Mouse (Mus musculus) C2C12 (cell line): ENCODE data around the gene Gm43638. TPM values are rescaled to one million over a fixed set of nuclear protein-coding genes. Genes with fewer than 3 reads are reported as not detected.
"Not testable (repeated sequence)": the region's sequence is repeated elsewhere in the genome, so short reads cannot be mapped to it uniquely, and the experiment has no call there.

Source experiments
- H3K27me3 ChIP-seq: one replicate; pipeline ENCODE4 v1.6.1; 2011; ENCODE audit not compliant: control insufficient read depth, insufficient read depth, insufficient read length
- H3K36me3 ChIP-seq: one replicate; pipeline ENCODE4 v1.6.1; 2011; ENCODE audit not compliant: control insufficient read depth, insufficient read depth
- H3K4me3 ChIP-seq: one replicate; pipeline ENCODE4 v1.5.1; 2011; ENCODE audit warnings: mild to moderate bottlenecking, control low read depth; ENCODE audit not compliant: poor library complexity, insufficient read depth, severe bottlenecking
- H3K79me2 ChIP-seq: one replicate; pipeline ENCODE4 v1.6.1; 2011; ENCODE audit not compliant: control insufficient read depth, insufficient read depth
- H3K79me3 ChIP-seq: one replicate; pipeline ENCODE4 v1.6.1; 2011; ENCODE audit warnings: low read depth, control low read depth
- H3ac ChIP-seq: one replicate; pipeline ENCODE3; 2011; ENCODE audit warnings: low read depth; ENCODE audit not compliant: control insufficient read depth, insufficient read length
- CEBPB ChIP-seq: IDR thresholded peaks from one replicate; pipeline ENCODE4 v1.6.1; 2011; ENCODE audit warnings: low read depth, mild to moderate bottlenecking, control low read depth, moderate library complexity
- CTCF ChIP-seq: IDR thresholded peaks from one replicate; pipeline ENCODE4 v1.5.1; 2011; ENCODE audit not compliant: control insufficient read depth, insufficient read depth, insufficient read length
- FOSL1 ChIP-seq: IDR thresholded peaks from one replicate; pipeline ENCODE4 v1.8.0; 2011; ENCODE audit warnings: mild to moderate bottlenecking, low read length; ENCODE audit not compliant: poor library complexity, insufficient read depth, severe bottlenecking
- MAX ChIP-seq: IDR thresholded peaks from one replicate; pipeline ENCODE4 v1.6.1; 2011; ENCODE audit warnings: mild to moderate bottlenecking, control low read depth
- MYOD1 ChIP-seq: IDR thresholded peaks from one replicate; pipeline ENCODE4 v1.6.1; 2011; ENCODE audit warnings: low read depth; ENCODE audit not compliant: control insufficient read depth, insufficient read length
- MYOG ChIP-seq: IDR thresholded peaks from one replicate; pipeline ENCODE4 v1.6.1; 2011; ENCODE audit not compliant: control insufficient read depth, insufficient read length; ENCODE audit errors: extremely low read depth
- USF1 ChIP-seq: IDR thresholded peaks from one replicate; pipeline ENCODE4 v1.6.1; 2011; ENCODE audit warnings: low read depth, mild to moderate bottlenecking, control low read depth, moderate library complexity
- polyA plus RNA-seq: library from polyadenylated mRNA; unstranded; fragments of >200 nt; fragmentation: generic; extraction: Trizol; gene quantifications from one replicate; pipeline ENCODE4 v1.2.1, GENCODE M21; 2012; ENCODE audit warnings: missing spikeins

The Gm43638 gene
- polyA plus RNA-seq, 1 experiment = not detected

- H3K27me3 ChIP-seq = no peaks in the 10 kb centered on the region
- H3K4me3 ChIP-seq = no peak overlapping the region
- no peaks in the 10 kb centered on the region for H3K79me2 ChIP-seq
- H3ac ChIP-seq = no peak overlapping the region
- H3K36me3 ChIP-seq = no peaks in the 10 kb centered on the region
- H3K79me3 ChIP-seq = no peaks in the 10 kb centered on the region
- TF ChIP-seq MAX = no peak
- no peak for TF ChIP-seq CTCF
- TF ChIP-seq MYOD1 = no peak
- no peak for TF ChIP-seq FOSL1
- TF ChIP-seq CEBPB = no peak
- no peak for TF ChIP-seq MYOG
- no peak for TF ChIP-seq USF1
These were observed 30.3 kb downstream of the Gm43638 start for GRCm38 (mm10) chr5:87456216-87456850.

GRCm38 (mm10) chr5:87455519-87455918, 31.1 kb downstream of the Gm43638 start:
- Histone ChIP-seq H3K36me3 (no peaks in the 10 kb centered on the region), H3K27me3 (no peaks in the 10 kb centered on the region), H3K79me2 (no peaks in the 10 kb centered on the region), H3K4me3 (no peak overlapping the region), H3K79me3 (no peaks in the 10 kb centered on the region), H3ac (no peak overlapping the region)
- TF ChIP-seq FOSL1 (no peak), CEBPB (no peak), MYOG (no peak), MYOD1 (no peak), USF1 (no peak), MAX (no peak), CTCF (no peak)

- H3K4me3 ChIP-seq, H3K36me3 ChIP-seq, H3K79me3 ChIP-seq, H3K79me2 ChIP-seq, H3ac ChIP-seq, H3K27me3 ChIP-seq: not testable (repeated sequence)
These were observed 34.1 kb downstream of the Gm43638 start for GRCm38 (mm10) chr5:87452514-87452913.

GRCm38 (mm10) chr5:87436264-87436663, 50.3 kb downstream of the Gm43638 start:
- H3K79me3 ChIP-seq = no peaks in the 10 kb centered on the region
- H3K36me3 ChIP-seq = no peaks in the 10 kb centered on the region
- TF ChIP-seq CTCF (no peak), MYOD1 (no peak), FOSL1 (no peak), MAX (no peak), USF1 (no peak)
- no peaks in the 10 kb centered on the region for H3K79me2 ChIP-seq
- no peak overlapping the region for H3ac ChIP-seq
- H3K4me3 ChIP-seq = no peak overlapping the region
- no peaks in the 10 kb centered on the region for H3K27me3 ChIP-seq

GRCm38 (mm10) chr5:87425676-87426075, 60.9 kb downstream of the Gm43638 start:
- no peaks in the 10 kb centered on the region for H3K79me2 ChIP-seq
- H3K27me3 ChIP-seq = no peaks in the 10 kb centered on the region
- TF ChIP-seq FOSL1 (no peak), MYOG (no peak), MAX (no peak)
- no peaks in the 10 kb centered on the region for H3K79me3 ChIP-seq
- no peaks in the 10 kb centered on the region for H3K36me3 ChIP-seq
- H3ac ChIP-seq = no peak overlapping the region
- H3K4me3 ChIP-seq = no peak overlapping the region

- not testable (repeated sequence) for H3K4me3 ChIP-seq, H3K36me3 ChIP-seq, H3ac ChIP-seq, H3K79me2 ChIP-seq, H3K79me3 ChIP-seq, H3K27me3 ChIP-seq
These were observed 62.6 kb downstream of the Gm43638 start, which contains the start of gene Ugt2b38 for GRCm38 (mm10) chr5:87424041-87424440. Gene Ugt2b38, minus strand, starts transcription at chr5:87424203.

Other genes with a start within 250 kb of the Gm43638 start
- gene Ugt2b37, start 232.0 kb downstream of the Gm43638 start, polyA plus RNA-seq = not detected
- not detected for gene Ugt2a3, start 149.6 kb downstream of the Gm43638 start, polyA plus RNA-seq
- gene Ugt2b38, start 62.6 kb downstream of the Gm43638 start, polyA plus RNA-seq = not detected
- gene Ugt2a2, start 4.5 kb downstream of the Gm43638 start, polyA plus RNA-seq = not detected
- gene Ugt2a1, start 4.1 kb upstream of the Gm43638 start, polyA plus RNA-seq = not detected
- not detected for gene Sult1b1, start 51.4 kb upstream of the Gm43638 start, polyA plus RNA-seq
- not detected for gene Sult1d1, start 82.2 kb upstream of the Gm43638 start, polyA plus RNA-seq
- not detected for gene Sult1e1, start 104.8 kb upstream of the Gm43638 start, polyA plus RNA-seq
- not detected for gene Csn1s1, start 179.4 kb upstream of the Gm43638 start, polyA plus RNA-seq
- not detected for gene Csn2, start 212.8 kb upstream of the Gm43638 start, polyA plus RNA-seq